Mouse (Mus musculus): ENCODE measurements around the gene Wwc2. TPM values are rescaled to one million over a fixed set of nuclear protein-coding genes. Genes with fewer than 3 reads are reported as not detected.

The Wwc2 gene
- polyA plus RNA-seq, 1 experiment from 2014 or later, result 10.1 TPM

DNA sequence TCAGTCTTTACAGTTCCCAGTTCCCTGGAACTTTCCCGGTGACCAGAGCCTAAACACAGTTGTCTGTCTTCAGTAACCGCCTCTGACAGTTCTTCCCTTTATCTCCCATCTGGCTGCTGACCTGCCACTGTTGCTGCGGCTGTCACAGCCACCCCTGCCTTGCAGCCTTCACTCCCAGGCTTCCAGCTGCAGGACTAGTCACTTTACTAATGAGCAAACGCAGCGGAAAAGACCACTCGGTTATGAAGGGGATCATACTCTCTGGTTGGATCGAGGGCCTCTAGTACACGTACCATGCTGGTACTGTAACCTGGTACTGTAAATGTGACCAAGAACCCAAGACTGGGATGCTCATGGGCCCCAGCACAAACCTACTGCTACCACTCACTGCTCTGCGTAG lies 83.7 kb downstream of the Wwc2 start:
- Histone ChIP-seq H3K27me3 (ENCODE audit: control insufficient read depth, insufficient read depth, low read length) (no peaks in the 10 kb centered on the region), H3K4me1 (ENCODE audit: control insufficient read depth, insufficient read depth, low read length) (0 out of 2 replicates have a peak, but pooled peaks cover 4% of the 10 kb centered on the region), H3K9ac (ENCODE audit: low read length) (no peak overlapping the region), H3K4me2 (ENCODE audit: low read depth, low read length) (no peak overlapping the region), H3K27ac (ENCODE audit: low read length) (no peak overlapping the region), H3K9me3 (replicated peaks; ENCODE audit: control insufficient read depth, low read length) (peaks cover 4% of the 10 kb centered on the region), H3K4me3 (ENCODE audit: low read length) (no peak overlapping the region), H3K36me3 (ENCODE audit: control insufficient read depth, insufficient read depth) (no peaks in the 10 kb centered on the region)
- WGBS, result 64% methylated on average over 9 of the region's 9 CpGs
- no peak for ATAC-seq (replicated peaks; ENCODE audit: extremely low read depth, insufficient read depth, low FRiP score)

DNA sequence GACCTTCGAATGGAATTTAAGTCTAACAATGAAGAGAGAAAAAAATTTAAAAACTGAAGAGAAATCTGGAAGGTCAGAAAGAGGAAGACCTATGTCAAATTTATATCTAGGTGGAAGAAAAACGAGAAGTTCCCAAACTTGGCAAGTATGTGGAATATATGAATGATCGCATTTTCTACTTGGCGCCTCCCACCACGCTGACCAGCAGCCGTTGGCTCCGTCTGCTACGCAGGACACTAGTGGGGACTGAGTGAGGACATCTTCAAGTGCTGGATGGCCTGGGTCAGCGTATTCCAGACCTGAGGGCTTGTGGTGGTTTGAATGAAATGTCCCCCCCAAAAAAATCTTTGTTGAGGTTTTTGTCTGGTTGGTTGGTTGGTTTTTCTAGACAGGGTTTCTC lies 84.6 kb downstream of the Wwc2 start:
- Histone ChIP-seq H3K36me3 (ENCODE audit: control insufficient read depth, insufficient read depth) (no peaks in the 10 kb centered on the region), H3K4me1 (ENCODE audit: control insufficient read depth, insufficient read depth, low read length) (0 out of 2 replicates have a peak, but pooled peaks cover 4% of the 10 kb centered on the region), H3K27ac (ENCODE audit: low read length) (no peak overlapping the region), H3K9me3 (replicated peaks; ENCODE audit: control insufficient read depth, low read length) (peaks cover 4% of the 10 kb centered on the region), H3K9ac (ENCODE audit: low read length) (no peak overlapping the region), H3K4me3 (ENCODE audit: low read length) (no peak overlapping the region), H3K4me2 (ENCODE audit: low read depth, low read length) (no peak overlapping the region), H3K27me3 (ENCODE audit: control insufficient read depth, insufficient read depth, low read length) (no peaks in the 10 kb centered on the region)
- no peak for ATAC-seq (replicated peaks; ENCODE audit: extremely low read depth, insufficient read depth, low FRiP score)
- WGBS, result 67% methylated on average over 9 of the region's 9 CpGs

DNA sequence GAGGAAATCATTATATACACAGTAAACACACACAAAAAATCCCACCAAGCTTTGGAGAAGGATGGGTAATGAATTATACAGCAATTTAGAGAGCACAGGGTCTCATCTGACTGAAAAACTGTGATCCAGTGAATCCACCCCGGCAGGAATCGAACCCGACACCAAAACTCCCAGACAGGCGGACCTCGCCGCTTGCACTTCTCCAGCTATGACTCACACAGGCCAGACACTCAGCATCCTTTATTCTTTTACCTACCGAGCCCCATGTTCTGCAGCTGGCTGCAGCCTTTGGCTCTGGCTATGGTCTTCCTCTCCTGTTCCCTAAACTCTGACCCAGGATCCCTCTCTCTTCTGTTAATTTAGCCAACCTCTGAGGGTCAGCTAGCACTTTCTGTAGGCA lies 85.5 kb downstream of the Wwc2 start:
- Histone ChIP-seq H3K4me1 (ENCODE audit: control insufficient read depth, insufficient read depth, low read length) (0 out of 2 replicates have a peak, but pooled peaks cover 4% of the 10 kb centered on the region), H3K27me3 (ENCODE audit: control insufficient read depth, insufficient read depth, low read length) (no peaks in the 10 kb centered on the region), H3K4me3 (ENCODE audit: low read length) (no peak overlapping the region), H3K36me3 (ENCODE audit: control insufficient read depth, insufficient read depth) (peaks cover 5% of the 10 kb centered on the region; the same call in 1 of the 2 replicates), H3K27ac (ENCODE audit: low read length) (no peak overlapping the region), H3K9ac (ENCODE audit: low read length) (no peak overlapping the region), H3K4me2 (ENCODE audit: low read depth, low read length) (no peak overlapping the region), H3K9me3 (replicated peaks; ENCODE audit: control insufficient read depth, low read length) (peaks cover 4% of the 10 kb centered on the region)
- no peak for ATAC-seq (replicated peaks; ENCODE audit: extremely low read depth, insufficient read depth, low FRiP score)
- WGBS, result 89% methylated on average over 7 of the region's 7 CpGs

DNA sequence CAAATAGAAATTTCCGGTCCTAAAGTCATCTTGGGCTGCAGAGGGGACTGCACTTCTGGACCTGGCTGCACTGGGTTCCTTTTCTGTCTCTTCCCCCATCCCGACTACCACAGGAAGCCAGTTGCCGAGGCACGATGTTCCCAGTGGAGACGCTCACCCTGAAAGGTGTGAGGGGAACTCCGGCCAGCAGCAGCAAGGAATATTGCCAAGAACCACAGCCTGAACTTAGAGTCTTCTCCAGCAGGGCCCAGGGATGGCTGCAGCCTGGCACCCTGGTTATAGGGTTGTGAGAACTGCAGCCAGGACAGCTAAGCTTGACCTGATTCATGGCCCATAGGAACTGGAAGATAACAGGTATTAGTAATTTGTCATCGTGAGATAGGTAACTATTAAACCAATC lies 86.7 kb downstream of the Wwc2 start:
- H3K36me3 ChIP-seq (ENCODE audit: control insufficient read depth, insufficient read depth), result peaks cover 10% of the 10 kb centered on the region; the same call in 1 of the 2 replicates
- WGBS, result 55% methylated on average over 7 of the region's 7 CpGs
- H3K4me2 ChIP-seq (ENCODE audit: low read depth, low read length), result no peak overlapping the region

GRCm38 (mm10) chr8:47902704-47903103 lies 88.0 kb downstream of the Wwc2 start:
- WGBS, result 83% methylated on average over 3 of the region's 3 CpGs
- H3K36me3 ChIP-seq (ENCODE audit: control insufficient read depth, insufficient read depth), result peaks cover 12% of the 10 kb centered on the region; the same call in 1 of the 2 replicates
- no peak for ATAC-seq (replicated peaks; ENCODE audit: extremely low read depth, insufficient read depth, low FRiP score)
- no peaks in the 10 kb centered on the region for H3K9me3 ChIP-seq (replicated peaks; ENCODE audit: control insufficient read depth, low read length)
- H3K4me3 ChIP-seq (ENCODE audit: low read length), result no peak overlapping the region
- H3K4me2 ChIP-seq (ENCODE audit: low read depth, low read length), result no peak overlapping the region
- H3K9ac ChIP-seq (ENCODE audit: low read length), result no peak overlapping the region
- H3K27ac ChIP-seq (ENCODE audit: low read length), result no peak overlapping the region
- 0 out of 2 replicates have a peak, but pooled peaks cover 4% of the 10 kb centered on the region for H3K4me1 ChIP-seq (ENCODE audit: control insufficient read depth, insufficient read depth, low read length)
- no peaks in the 10 kb centered on the region for H3K27me3 ChIP-seq (ENCODE audit: control insufficient read depth, insufficient read depth, low read length)

More for the DNA sequence above, 86.7 kb downstream of the Wwc2 start:
- Histone ChIP-seq H3K9me3 (replicated peaks; ENCODE audit: control insufficient read depth, low read length) (no peaks in the 10 kb centered on the region), H3K4me3 (ENCODE audit: low read length) (no peak overlapping the region), H3K27me3 (ENCODE audit: control insufficient read depth, insufficient read depth, low read length) (no peaks in the 10 kb centered on the region), H3K4me1 (ENCODE audit: control insufficient read depth, insufficient read depth, low read length) (0 out of 2 replicates have a peak, but pooled peaks cover 4% of the 10 kb centered on the region), H3K9ac (ENCODE audit: low read length) (no peak overlapping the region), H3K27ac (ENCODE audit: low read length) (no peak overlapping the region)
- no peak for ATAC-seq (replicated peaks; ENCODE audit: extremely low read depth, insufficient read depth, low FRiP score)

GRCm38 (mm10) chr8:47900361-47900760 lies 90.4 kb downstream of the Wwc2 start:
- Histone ChIP-seq H3K9ac (ENCODE audit: low read length) (no peak overlapping the region), H3K9me3 (replicated peaks; ENCODE audit: control insufficient read depth, low read length) (no peaks in the 10 kb centered on the region), H3K36me3 (ENCODE audit: control insufficient read depth, insufficient read depth) (peaks cover 14% of the 10 kb centered on the region; the same call in 1 of the 2 replicates), H3K4me1 (ENCODE audit: control insufficient read depth, insufficient read depth, low read length) (0 out of 2 replicates have a peak, but pooled peaks cover 4% of the 10 kb centered on the region), H3K27ac (ENCODE audit: low read length) (no peak overlapping the region), H3K4me3 (ENCODE audit: low read length) (no peak overlapping the region), H3K4me2 (ENCODE audit: low read depth, low read length) (no peak overlapping the region), H3K27me3 (ENCODE audit: control insufficient read depth, insufficient read depth, low read length) (no peaks in the 10 kb centered on the region)
- 92% methylated on average over 9 of the region's 9 CpGs for WGBS
- no peak for ATAC-seq (replicated peaks; ENCODE audit: extremely low read depth, insufficient read depth, low FRiP score)

DNA sequence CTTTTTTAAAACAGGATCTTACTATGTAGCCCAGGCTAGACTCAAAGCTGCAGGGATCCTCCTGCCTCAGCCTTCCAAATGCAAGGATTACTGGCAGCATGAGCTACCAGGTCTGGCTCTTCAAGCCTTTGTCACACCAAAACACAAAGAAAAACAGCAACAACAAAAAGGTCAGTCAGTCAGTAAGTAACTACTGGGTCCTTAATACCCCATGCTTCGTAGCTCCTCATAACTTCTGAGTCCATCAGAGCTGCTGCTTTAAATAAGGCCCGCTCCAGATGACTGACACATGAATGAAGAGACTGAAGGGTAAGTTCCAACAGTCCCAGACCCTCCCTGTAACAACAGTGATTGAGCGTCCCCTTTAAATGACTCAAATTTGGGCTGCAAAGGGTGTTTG lies 90.8 kb downstream of the Wwc2 start:
- H3K4me1 ChIP-seq (ENCODE audit: control insufficient read depth, insufficient read depth, low read length), result 0 out of 2 replicates have a peak, but pooled peaks cover 4% of the 10 kb centered on the region
- ATAC-seq (replicated peaks; ENCODE audit: extremely low read depth, insufficient read depth, low FRiP score), result no peak
- no peak overlapping the region for H3K9ac ChIP-seq (ENCODE audit: low read length)
- no peaks in the 10 kb centered on the region for H3K27me3 ChIP-seq (ENCODE audit: control insufficient read depth, insufficient read depth, low read length)
- H3K27ac ChIP-seq (ENCODE audit: low read length), result no peak overlapping the region
- H3K36me3 ChIP-seq (ENCODE audit: control insufficient read depth, insufficient read depth), result peaks cover 14% of the 10 kb centered on the region; the same call in 1 of the 2 replicates
- H3K4me3 ChIP-seq (ENCODE audit: low read length), result no peak overlapping the region
- 94% methylated on average over 3 of the region's 3 CpGs for WGBS
- H3K9me3 ChIP-seq (replicated peaks; ENCODE audit: control insufficient read depth, low read length), result no peaks in the 10 kb centered on the region
- H3K4me2 ChIP-seq (ENCODE audit: low read depth, low read length), result no peak overlapping the region

GRCm38 (mm10) chr8:47892419-47892818 lies 98.3 kb downstream of the Wwc2 start:
- Histone ChIP-seq H3K4me3 (ENCODE audit: low read length) (no peak overlapping the region), H3K36me3 (ENCODE audit: control insufficient read depth, insufficient read depth) (no peaks in the 10 kb centered on the region; the same call in none of the 2 replicates), H3K4me1 (ENCODE audit: control insufficient read depth, insufficient read depth, low read length) (peaks cover 14% of the 10 kb centered on the region), H3K9me3 (replicated peaks; ENCODE audit: control insufficient read depth, low read length) (no peaks in the 10 kb centered on the region), H3K27ac (ENCODE audit: low read length) (no peak overlapping the region), H3K9ac (ENCODE audit: low read length) (no peak overlapping the region), H3K4me2 (ENCODE audit: low read depth, low read length) (no peak overlapping the region), H3K27me3 (ENCODE audit: control insufficient read depth, insufficient read depth, low read length) (no peaks in the 10 kb centered on the region)
- no peak for ATAC-seq (replicated peaks; ENCODE audit: extremely low read depth, insufficient read depth, low FRiP score)
- WGBS, result 92% methylated on average over 3 of the region's 3 CpGs

DNA sequence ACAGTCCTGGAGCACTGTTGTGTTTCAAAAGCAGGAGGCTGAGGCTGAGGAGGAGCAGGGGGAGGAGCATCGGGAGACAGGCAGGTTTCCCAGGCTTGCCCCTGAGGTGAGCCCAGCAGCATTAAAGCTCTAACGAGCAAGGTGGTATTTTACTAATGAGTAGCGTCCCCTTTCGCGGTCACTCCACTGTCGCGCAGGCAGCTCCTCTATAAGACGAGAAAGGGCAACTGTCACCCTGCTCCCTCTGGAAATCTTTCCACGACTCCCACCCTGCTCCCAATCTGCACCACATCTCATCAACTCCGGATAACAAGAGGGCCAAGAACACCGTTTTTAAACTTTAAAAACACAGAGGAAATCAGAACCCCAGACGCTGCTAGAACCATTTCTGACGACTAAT lies 99.1 kb downstream of the Wwc2 start:
- no peaks in the 10 kb centered on the region for H3K9me3 ChIP-seq (replicated peaks; ENCODE audit: control insufficient read depth, low read length)
- no peaks in the 10 kb centered on the region; the same call in none of the 2 replicates for H3K36me3 ChIP-seq (ENCODE audit: control insufficient read depth, insufficient read depth)
- WGBS, result 58% methylated on average over 13 of the region's 13 CpGs
- no peak overlapping the region for H3K4me2 ChIP-seq (ENCODE audit: low read depth, low read length)
- H3K4me3 ChIP-seq (ENCODE audit: low read length), result no peak overlapping the region
- no peaks in the 10 kb centered on the region for H3K27me3 ChIP-seq (ENCODE audit: control insufficient read depth, insufficient read depth, low read length)
- no peak overlapping the region for H3K9ac ChIP-seq (ENCODE audit: low read length)
- H3K27ac ChIP-seq (ENCODE audit: low read length), result no peak overlapping the region
- H3K4me1 ChIP-seq (ENCODE audit: control insufficient read depth, insufficient read depth, low read length), result peaks cover 19% of the 10 kb centered on the region
- ATAC-seq (replicated peaks; ENCODE audit: extremely low read depth, insufficient read depth, low FRiP score), result no peak
